Mouse (Mus musculus): ENCODE results near the gene Map2k2. TPM values are rescaled to one million over a fixed set of nuclear protein-coding genes. Genes with fewer than 3 reads are reported as not detected.
"Not testable (repeated sequence)": the region's sequence is repeated elsewhere in the genome, so short reads cannot be mapped to it uniquely, and the experiment has no call there.

Gene Map2k2
- polyA plus RNA-seq (2014; fragmentation: Nextera tagmentation; extraction: Ambion mirVana): 189 and 210 TPM in 2 replicates

GRCm38 (mm10) chr10:81105565-81106112 lies at the start of gene Map2k2:
TSS of gene Map2k2 (plus strand) at chr10:81105915.
- WGBS: under 1% methylated on average over 56 of the region's 56 CpGs

GRCm38 (mm10) chr10:81057406-81058130 lies 48.1 kb upstream of the Map2k2 start:
- Histone ChIP-seq H3K27ac (ENCODE audit: low read depth, low read length) (no peak overlapping the region), H3K27me3 (ENCODE audit: control insufficient read depth, insufficient read depth, low read length) (no peaks in the 10 kb centered on the region), H3K4me2 (no peak overlapping the region), H3K9ac (ENCODE audit: low read length) (no peak overlapping the region), H3K36me3 (ENCODE audit: control insufficient read depth, insufficient read depth, low read length) (no peaks in the 10 kb centered on the region), H3K4me1 (ENCODE audit: control insufficient read depth, insufficient read depth, low read length) (peaks cover 15% of the 10 kb centered on the region), H3K4me3 (ENCODE audit: low read depth, low read length) (no peak overlapping the region), H3K9me3 (ENCODE audit: control insufficient read depth, low read length) (no peaks in the 10 kb centered on the region)
- no peak for DNase-seq (ENCODE audit: low spot score, missing footprints)
- no peak for ATAC-seq (ENCODE audit: low FRiP score)
- 94% methylated on average over 23 of the region's 23 CpGs for WGBS

More at GRCm38 (mm10) chr10:81105565-81106112, at the start of gene Map2k2:
- Histone ChIP-seq H3K4me1 (ENCODE audit: control insufficient read depth, insufficient read depth, low read length) (peaks cover 16% of the 10 kb centered on the region), H3K27me3 (ENCODE audit: control insufficient read depth, insufficient read depth, low read length) (no peaks in the 10 kb centered on the region), H3K9me3 (ENCODE audit: control insufficient read depth, low read length) (no peaks in the 10 kb centered on the region), H3K4me2 (peak within 1 kb of the TSS; percentile 81), H3K4me3 (ENCODE audit: low read depth, low read length) (peak within 1 kb of the TSS; percentile 90), H3K27ac (ENCODE audit: low read depth, low read length) (peak within 1 kb of the TSS; percentile 99), H3K9ac (ENCODE audit: low read length) (peak within 1 kb of the TSS; percentile 99), H3K36me3 (ENCODE audit: control insufficient read depth, insufficient read depth, low read length) (peaks cover 18% of the 10 kb centered on the region)
- peak; percentile 100 for DNase-seq (ENCODE audit: low spot score, missing footprints)
- ATAC-seq (ENCODE audit: low FRiP score): peak; percentile 92

GRCm38 (mm10) chr10:81058896-81059295 lies 46.8 kb upstream of the Map2k2 start:
- 94% methylated on average over 6 of the region's 6 CpGs for WGBS
- no peaks in the 10 kb centered on the region for H3K27me3 ChIP-seq (ENCODE audit: control insufficient read depth, insufficient read depth, low read length)
- H3K36me3 ChIP-seq (ENCODE audit: control insufficient read depth, insufficient read depth, low read length): no peaks in the 10 kb centered on the region
- ATAC-seq (ENCODE audit: low FRiP score): no peak
- H3K9me3 ChIP-seq (ENCODE audit: control insufficient read depth, low read length): no peaks in the 10 kb centered on the region
- H3K9ac ChIP-seq (ENCODE audit: low read length): no peak overlapping the region; the same call in 1 of the 2 replicates
- H3K4me3 ChIP-seq (ENCODE audit: low read depth, low read length): peak overlapping the region; percentile 77
- H3K4me2 ChIP-seq: peak overlapping the region; percentile 76; the same call in 1 of the 2 replicates
- no peak for DNase-seq (ENCODE audit: low spot score, missing footprints)
- peaks cover 15% of the 10 kb centered on the region for H3K4me1 ChIP-seq (ENCODE audit: control insufficient read depth, insufficient read depth, low read length)
- no peak overlapping the region for H3K27ac ChIP-seq (ENCODE audit: low read depth, low read length)

GRCm38 (mm10) chr10:81059603-81060543 lies 45.8 kb upstream of the Map2k2 start, which contains the start of gene Sgta:
TSS of gene Sgta (minus strand) at chr10:81060181.
- peaks cover 15% of the 10 kb centered on the region for H3K4me1 ChIP-seq (ENCODE audit: control insufficient read depth, insufficient read depth, low read length)
- no peaks in the 10 kb centered on the region for H3K36me3 ChIP-seq (ENCODE audit: control insufficient read depth, insufficient read depth, low read length)
- ATAC-seq (ENCODE audit: low FRiP score): peak; percentile 97
- WGBS: under 1% methylated on average over 48 of the region's 48 CpGs
- peak; percentile 100 for DNase-seq (ENCODE audit: low spot score, missing footprints)
- H3K4me2 ChIP-seq: peak within 1 kb of the TSS; percentile 76
- H3K27ac ChIP-seq (ENCODE audit: low read depth, low read length): no peak within 1 kb of the TSS
- no peaks in the 10 kb centered on the region for H3K27me3 ChIP-seq (ENCODE audit: control insufficient read depth, insufficient read depth, low read length)
- peak within 1 kb of the TSS; percentile 77 for H3K4me3 ChIP-seq (ENCODE audit: low read depth, low read length)
- H3K9ac ChIP-seq (ENCODE audit: low read length): peak within 1 kb of the TSS; percentile 83
- H3K9me3 ChIP-seq (ENCODE audit: control insufficient read depth, low read length): no peaks in the 10 kb centered on the region

- ATAC-seq (ENCODE audit: low FRiP score) (no peak), DNase-seq (ENCODE audit: low spot score, missing footprints) (no peak)
- H3K9ac ChIP-seq (ENCODE audit: low read length): no peak overlapping the region
- 69% methylated on average over 4 of the region's 4 CpGs for WGBS
- no peaks in the 10 kb centered on the region for H3K36me3 ChIP-seq (ENCODE audit: control insufficient read depth, insufficient read depth, low read length)
- no peaks in the 10 kb centered on the region for H3K9me3 ChIP-seq (ENCODE audit: control insufficient read depth, low read length)
- H3K27ac ChIP-seq (ENCODE audit: low read depth, low read length): no peak overlapping the region
- peaks cover 15% of the 10 kb centered on the region for H3K4me1 ChIP-seq (ENCODE audit: control insufficient read depth, insufficient read depth, low read length)
- H3K4me3 ChIP-seq (ENCODE audit: low read depth, low read length): no peak overlapping the region
- H3K4me2 ChIP-seq: no peak overlapping the region
- no peaks in the 10 kb centered on the region for H3K27me3 ChIP-seq (ENCODE audit: control insufficient read depth, insufficient read depth, low read length)
Observed at GRCm38 (mm10) chr10:81062710-81063109, 43.0 kb upstream of the Map2k2 start.

GRCm38 (mm10) chr10:81064519-81064918 lies 41.2 kb upstream of the Map2k2 start:
- not testable (repeated sequence) for H3K27ac ChIP-seq (ENCODE audit: low read depth, low read length); H3K4me3 ChIP-seq (ENCODE audit: low read depth, low read length); H3K4me2 ChIP-seq; H3K9ac ChIP-seq (ENCODE audit: low read length); ATAC-seq (ENCODE audit: low FRiP score); DNase-seq (ENCODE audit: low spot score, missing footprints); H3K4me1 ChIP-seq (ENCODE audit: control insufficient read depth, insufficient read depth, low read length); H3K9me3 ChIP-seq (ENCODE audit: control insufficient read depth, low read length); H3K36me3 ChIP-seq (ENCODE audit: control insufficient read depth, insufficient read depth, low read length); H3K27me3 ChIP-seq (ENCODE audit: control insufficient read depth, insufficient read depth, low read length)
- WGBS: 85% methylated on average over 8 of the region's 8 CpGs

GRCm38 (mm10) chr10:81068706-81069105 lies 37.0 kb upstream of the Map2k2 start:
- Histone ChIP-seq H3K27me3 (ENCODE audit: control insufficient read depth, insufficient read depth, low read length) (no peaks in the 10 kb centered on the region), H3K9me3 (ENCODE audit: control insufficient read depth, low read length) (no peaks in the 10 kb centered on the region), H3K27ac (ENCODE audit: low read depth, low read length) (no peak overlapping the region), H3K4me2 (no peak overlapping the region), H3K9ac (ENCODE audit: low read length) (no peak overlapping the region), H3K36me3 (ENCODE audit: control insufficient read depth, insufficient read depth, low read length) (peaks cover 6% of the 10 kb centered on the region; the same call in 1 of the 2 replicates), H3K4me1 (ENCODE audit: control insufficient read depth, insufficient read depth, low read length) (peaks cover 12% of the 10 kb centered on the region), H3K4me3 (ENCODE audit: low read depth, low read length) (no peak overlapping the region)
- WGBS: 76% methylated on average over 5 of the region's 5 CpGs
- ATAC-seq (ENCODE audit: low FRiP score): no peak
- DNase-seq (ENCODE audit: low spot score, missing footprints): no peak

- ATAC-seq (ENCODE audit: low FRiP score) (peak; percentile 96), DNase-seq (ENCODE audit: low spot score, missing footprints) (peak; percentile 99)
- H3K9me3 ChIP-seq (ENCODE audit: control insufficient read depth, low read length): no peaks in the 10 kb centered on the region
- peak within 1 kb of the TSS; percentile 70 for H3K9ac ChIP-seq (ENCODE audit: low read length)
- H3K36me3 ChIP-seq (ENCODE audit: control insufficient read depth, insufficient read depth, low read length): peaks cover 9% of the 10 kb centered on the region
- WGBS: under 1% methylated on average over 35 of the region's 35 CpGs
- peak within 1 kb of the TSS; percentile 56 for H3K4me3 ChIP-seq (ENCODE audit: low read depth, low read length)
- peak within 1 kb of the TSS; percentile 25; the same call in 1 of the 2 replicates for H3K27ac ChIP-seq (ENCODE audit: low read depth, low read length)
- peak within 1 kb of the TSS; percentile 80 for H3K4me2 ChIP-seq
- no peaks in the 10 kb centered on the region for H3K27me3 ChIP-seq (ENCODE audit: control insufficient read depth, insufficient read depth, low read length)
- peaks cover 12% of the 10 kb centered on the region for H3K4me1 ChIP-seq (ENCODE audit: control insufficient read depth, insufficient read depth, low read length)
Observed at GRCm38 (mm10) chr10:81069836-81070235, 35.9 kb upstream of the Map2k2 start, which contains the start of gene Thop1. TSS of gene Thop1 (plus strand) at chr10:81070035.

Measured in midbrain, embryonic 11.5 days (tissue).